Mouse (Mus musculus) intestine, embryonic 16.5 days (tissue): ENCODE measurements at regions not wholly inside any gene's neighbourhood (a gene's known extent, or its start where the extent isn't known, plus 50 kb on each side); places are given as distances from the start of the nearest gene placed in this dataset.
A peak's percentile ranks its signal among the peaks of the same experiment; 100 is the strongest.

Experiments used
- ATAC-seq: fragments of 200-750 bp; cut with Nextera tagmentation; 2 replicates; pipeline ENCODE4 v1.8.0; 2017; ENCODE audit warnings: moderate TSS enrichment, moderate library complexity
- H3K27ac ChIP-seq: fragments of 300-500 bp; sonication (generic); 2 replicates; pipeline ENCODE4 v1.5.1; 2014; ENCODE audit warnings: mild to moderate bottlenecking, low read length
- H3K27me3 ChIP-seq: fragments of 300-500 bp; sonication (generic); replicated peaks from 2 replicates; pipeline ENCODE4 v1.6.1; 2014; ENCODE audit warnings: low read length, control low read depth, mixed read lengths; ENCODE audit not compliant: control insufficient read depth, insufficient read depth
- H3K36me3 ChIP-seq: fragments of 300-500 bp; sonication (generic); 2 replicates; pipeline ENCODE4 v1.6.1; 2014; ENCODE audit warnings: low read length, control low read depth; ENCODE audit not compliant: control insufficient read depth, insufficient read depth
- H3K4me1 ChIP-seq: fragments of 300-500 bp; sonication (generic); 2 replicates; pipeline ENCODE4 v1.6.1; 2014; ENCODE audit warnings: low read length, control low read depth, mixed read lengths; ENCODE audit not compliant: control insufficient read depth, insufficient read depth
- H3K4me2 ChIP-seq: fragments of 300-500 bp; sonication (generic); 2 replicates; pipeline ENCODE4 v1.6.1; 2014; ENCODE audit warnings: low read depth, low read length, control low read depth
- H3K4me3 ChIP-seq: fragments of 300-500 bp; sonication (generic); 2 replicates; pipeline ENCODE4 v1.5.1; 2014; ENCODE audit warnings: mild to moderate bottlenecking, low read length
- H3K9ac ChIP-seq: fragments of 300-500 bp; sonication (generic); 2 replicates; pipeline ENCODE4 v1.6.1; 2014; ENCODE audit warnings: low read depth, low read length
- H3K9me3 ChIP-seq: fragments of 300-500 bp; sonication (generic); 2 replicates; pipeline ENCODE4 v1.6.1; 2016; ENCODE audit warnings: low read length, control low read depth; ENCODE audit not compliant: control insufficient read depth
- WGBS: fragments of 180-500 bp; shearing (Covaris S2); extraction: QIAGEN DNeasy Blood & Tissue Kit; methylation state at CpG from one replicate; pipeline ENCODE4 v1.1.7; 2014; 5-methylcytosine and 5-hydroxymethylcytosine counted together

GRCm38 (mm10) chr7:40103057-40103945, 585.7 kb downstream of the Zfp619 start:
- no peaks in the 10 kb centered on the region for H3K36me3 ChIP-seq
- H3K9ac ChIP-seq, result no peak overlapping the region
- H3K4me1 ChIP-seq, result no peaks in the 10 kb centered on the region
- no peak for ATAC-seq
- no peaks in the 10 kb centered on the region for H3K27me3 ChIP-seq
- no peak overlapping the region for H3K27ac ChIP-seq
- no peak overlapping the region for H3K4me2 ChIP-seq
- H3K4me3 ChIP-seq, result no peak overlapping the region
- H3K9me3 ChIP-seq, result no peaks in the 10 kb centered on the region
- WGBS, result 83% methylated on average over 7 of the region's 7 CpGs

- WGBS, result 63% methylated on average over 4 of the region's 4 CpGs
Measured at GRCm38 (mm10) chr7:40142906-40143305, 625.3 kb downstream of the Zfp619 start.

GRCm38 (mm10) chr7:40144431-40144830, 626.9 kb downstream of the Zfp619 start:
- Histone ChIP-seq H3K4me3 (no peak overlapping the region), H3K27me3 (no peaks in the 10 kb centered on the region), H3K4me2 (no peak overlapping the region), H3K9ac (no peak overlapping the region), H3K9me3 (no peaks in the 10 kb centered on the region), H3K27ac (no peak overlapping the region), H3K36me3 (no peaks in the 10 kb centered on the region), H3K4me1 (no peaks in the 10 kb centered on the region)
- no peak for ATAC-seq
- 76% methylated on average over 1 of the region's 1 CpGs for WGBS

More at GRCm38 (mm10) chr7:40142906-40143305, 625.3 kb downstream of the Zfp619 start:
- H3K9ac ChIP-seq, result no peak overlapping the region
- H3K4me1 ChIP-seq, result no peaks in the 10 kb centered on the region
- H3K36me3 ChIP-seq, result no peaks in the 10 kb centered on the region
- H3K27ac ChIP-seq, result no peak overlapping the region
- no peaks in the 10 kb centered on the region for H3K27me3 ChIP-seq
- no peak overlapping the region for H3K4me3 ChIP-seq
- no peak for ATAC-seq
- no peak overlapping the region for H3K4me2 ChIP-seq
- H3K9me3 ChIP-seq, result no peaks in the 10 kb centered on the region

GRCm38 (mm10) chr7:40177570-40177969, 660.0 kb downstream of the Zfp619 start:
- Histone ChIP-seq H3K9me3 (no peaks in the 10 kb centered on the region), H3K27ac (no peak overlapping the region), H3K36me3 (no peaks in the 10 kb centered on the region), H3K4me1 (no peaks in the 10 kb centered on the region), H3K4me3 (no peak overlapping the region), H3K4me2 (no peak overlapping the region), H3K9ac (no peak overlapping the region), H3K27me3 (no peaks in the 10 kb centered on the region)
- 69% methylated on average over 2 of the region's 2 CpGs for WGBS
- ATAC-seq, result peak; percentile 89

GRCm38 (mm10) chr7:40195366-40195765, 677.8 kb downstream of the Zfp619 start:
- 82% methylated on average over 3 of the region's 3 CpGs for WGBS
- H3K27ac ChIP-seq, result no peak overlapping the region
- no peaks in the 10 kb centered on the region for H3K9me3 ChIP-seq
- H3K4me3 ChIP-seq, result no peak overlapping the region
- H3K4me2 ChIP-seq, result no peak overlapping the region
- no peaks in the 10 kb centered on the region for H3K27me3 ChIP-seq
- ATAC-seq, result no peak
- H3K36me3 ChIP-seq, result no peaks in the 10 kb centered on the region
- no peaks in the 10 kb centered on the region for H3K4me1 ChIP-seq
- H3K9ac ChIP-seq, result no peak overlapping the region

GRCm38 (mm10) chr7:40202615-40203014, 685.0 kb downstream of the Zfp619 start:
- H3K27ac ChIP-seq, result no peak overlapping the region
- H3K4me2 ChIP-seq, result no peak overlapping the region
- no peak overlapping the region for H3K4me3 ChIP-seq
- no peak overlapping the region for H3K9ac ChIP-seq
- no peaks in the 10 kb centered on the region for H3K36me3 ChIP-seq
- H3K27me3 ChIP-seq, result no peaks in the 10 kb centered on the region
- no peaks in the 10 kb centered on the region for H3K4me1 ChIP-seq
- no peaks in the 10 kb centered on the region for H3K9me3 ChIP-seq
- ATAC-seq, result no peak
- 68% methylated on average over 1 of the region's 1 CpGs for WGBS

- Histone ChIP-seq H3K4me2 (no peak overlapping the region), H3K4me3 (no peak overlapping the region), H3K27me3 (no peaks in the 10 kb centered on the region), H3K36me3 (no peaks in the 10 kb centered on the region), H3K9ac (no peak overlapping the region), H3K4me1 (no peaks in the 10 kb centered on the region), H3K9me3 (no peaks in the 10 kb centered on the region), H3K27ac (no peak overlapping the region)
- 89% methylated on average over 5 of the region's 5 CpGs for WGBS
- no peak for ATAC-seq
Measured at GRCm38 (mm10) chr7:40211956-40212355, 686.2 kb upstream of the Vstm2b start.

GRCm38 (mm10) chr7:40212576-40212975, 685.6 kb upstream of the Vstm2b start:
- H3K4me1 ChIP-seq, result no peaks in the 10 kb centered on the region
- H3K27ac ChIP-seq, result no peak overlapping the region
- 95% methylated on average over 2 of the region's 2 CpGs for WGBS
- H3K36me3 ChIP-seq, result no peaks in the 10 kb centered on the region
- no peaks in the 10 kb centered on the region for H3K27me3 ChIP-seq
- no peak overlapping the region for H3K9ac ChIP-seq
- no peak overlapping the region for H3K4me2 ChIP-seq
- no peaks in the 10 kb centered on the region for H3K9me3 ChIP-seq
- ATAC-seq, result no peak
- no peak overlapping the region for H3K4me3 ChIP-seq

- Histone ChIP-seq H3K4me1 (no peaks in the 10 kb centered on the region), H3K36me3 (no peaks in the 10 kb centered on the region), H3K9me3 (no peaks in the 10 kb centered on the region), H3K27me3 (no peaks in the 10 kb centered on the region), H3K4me3 (no peak overlapping the region), H3K27ac (no peak overlapping the region), H3K9ac (no peak overlapping the region), H3K4me2 (no peak overlapping the region)
- no peak for ATAC-seq
- 64% methylated on average over 2 of the region's 2 CpGs for WGBS
Measured at GRCm38 (mm10) chr7:40213646-40214045, 684.5 kb upstream of the Vstm2b start.

- Histone ChIP-seq H3K27me3 (no peaks in the 10 kb centered on the region), H3K9me3 (no peaks in the 10 kb centered on the region), H3K4me2 (no peak overlapping the region), H3K4me1 (no peaks in the 10 kb centered on the region), H3K36me3 (no peaks in the 10 kb centered on the region), H3K27ac (no peak overlapping the region), H3K4me3 (no peak overlapping the region), H3K9ac (no peak overlapping the region)
- no peak for ATAC-seq
- 48% methylated on average over 4 of the region's 4 CpGs for WGBS
Measured at GRCm38 (mm10) chr7:40214395-40214794, 683.7 kb upstream of the Vstm2b start.
